Mouse (Mus musculus): ENCODE results near the gene Tmem95. TPM values are rescaled to one million over a fixed set of nuclear protein-coding genes. Genes with fewer than 3 reads are reported as not detected.

Tmem95 gene
- polyA plus RNA-seq, 1 experiment from 2014 or later: not detected

- H3K4me3 ChIP-seq: peak overlapping the region; percentile 78
- WGBS: 10% methylated on average over 37 of the region's 37 CpGs
- peaks cover 42% of the 10 kb centered on the region for H3K4me1 ChIP-seq
- no peaks in the 10 kb centered on the region for H3K27me3 ChIP-seq (ENCODE audit: low read depth, poor library complexity, severe bottlenecking)
- H3K36me3 ChIP-seq: peaks cover 45% of the 10 kb centered on the region
- peak; percentile 65 for DNase-seq (ENCODE audit: low spot score)
- H3K9me3 ChIP-seq (replicated peaks): no peaks in the 10 kb centered on the region
- peak overlapping the region; percentile 97 for H3K27ac ChIP-seq
Observed at GRCm38 (mm10) chr11:69846738-69847688, 30.8 kb downstream of the Tmem95 start.

DNA sequence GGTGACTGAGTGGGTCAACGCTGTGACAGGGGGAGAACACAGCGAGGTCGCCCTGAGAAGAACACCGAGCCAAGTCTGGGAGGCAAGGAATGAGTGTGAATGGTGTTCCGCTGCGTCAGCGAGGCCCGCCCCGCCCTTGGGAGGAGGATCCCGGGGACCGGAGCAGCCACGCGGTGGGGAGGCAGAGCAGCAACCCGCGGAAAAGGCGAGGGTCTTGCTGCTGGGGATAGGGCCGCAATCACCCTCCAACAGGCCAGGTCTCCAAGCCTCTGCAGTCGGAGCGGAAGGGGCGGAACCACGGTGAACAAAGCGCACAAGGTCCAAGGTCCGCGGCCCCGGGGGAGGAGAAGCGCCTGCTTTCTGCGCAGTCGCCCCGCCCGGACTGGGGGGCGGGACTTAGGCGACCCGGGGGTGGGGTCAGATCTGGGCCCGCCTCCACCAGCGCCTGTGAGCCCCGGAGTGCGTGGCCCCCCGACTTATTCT, 31.6 kb downstream of the Tmem95 start, which contains the start of gene Plscr3:
Plscr3 (plus strand) TSS at position 179 of the 483 bp plus-strand sequence.
- H3K36me3 ChIP-seq: peaks cover 37% of the 10 kb centered on the region
- no peaks in the 10 kb centered on the region for H3K27me3 ChIP-seq (ENCODE audit: low read depth, poor library complexity, severe bottlenecking)
- H3K4me3 ChIP-seq: peak within 1 kb of the TSS; percentile 78
- peak; percentile 95 for DNase-seq (ENCODE audit: low spot score)
- 1% methylated on average over 38 of the region's 38 CpGs for WGBS
- no peaks in the 10 kb centered on the region for H3K9me3 ChIP-seq (replicated peaks)
- H3K4me1 ChIP-seq: peaks cover 36% of the 10 kb centered on the region
- H3K27ac ChIP-seq: peak within 1 kb of the TSS; percentile 97

DNA sequence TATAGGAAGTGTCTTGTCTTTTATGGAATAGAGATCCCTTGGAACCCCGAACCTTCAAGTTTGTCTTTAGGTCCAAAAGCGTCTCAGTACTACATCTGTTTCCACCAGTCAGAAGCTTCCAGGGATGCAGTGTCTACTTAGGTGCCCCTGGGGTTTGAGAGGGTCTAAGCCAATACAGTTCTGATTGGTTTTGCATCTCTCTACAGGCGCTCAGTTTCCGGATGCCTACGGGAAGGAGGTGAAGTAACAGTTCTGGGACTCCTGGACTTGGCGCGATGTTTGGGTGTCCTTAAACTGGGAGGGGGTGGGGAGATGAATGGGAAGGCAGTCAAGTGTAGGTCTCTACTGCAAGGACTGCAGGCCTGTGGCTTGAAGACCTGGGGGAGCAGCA, 39.1 kb downstream of the Tmem95 start:
- Histone ChIP-seq H3K9me3 (replicated peaks) (no peaks in the 10 kb centered on the region), H3K4me3 (peak overlapping the region; percentile 72), H3K27ac (peak overlapping the region; percentile 88), H3K27me3 (ENCODE audit: low read depth, poor library complexity, severe bottlenecking) (peaks cover 34% of the 10 kb centered on the region), H3K36me3 (peaks cover 3% of the 10 kb centered on the region), H3K4me1 (peaks cover 50% of the 10 kb centered on the region)
- 6% methylated on average over 7 of the region's 7 CpGs for WGBS
- peak; percentile 65 for DNase-seq (ENCODE audit: low spot score)

DNA sequence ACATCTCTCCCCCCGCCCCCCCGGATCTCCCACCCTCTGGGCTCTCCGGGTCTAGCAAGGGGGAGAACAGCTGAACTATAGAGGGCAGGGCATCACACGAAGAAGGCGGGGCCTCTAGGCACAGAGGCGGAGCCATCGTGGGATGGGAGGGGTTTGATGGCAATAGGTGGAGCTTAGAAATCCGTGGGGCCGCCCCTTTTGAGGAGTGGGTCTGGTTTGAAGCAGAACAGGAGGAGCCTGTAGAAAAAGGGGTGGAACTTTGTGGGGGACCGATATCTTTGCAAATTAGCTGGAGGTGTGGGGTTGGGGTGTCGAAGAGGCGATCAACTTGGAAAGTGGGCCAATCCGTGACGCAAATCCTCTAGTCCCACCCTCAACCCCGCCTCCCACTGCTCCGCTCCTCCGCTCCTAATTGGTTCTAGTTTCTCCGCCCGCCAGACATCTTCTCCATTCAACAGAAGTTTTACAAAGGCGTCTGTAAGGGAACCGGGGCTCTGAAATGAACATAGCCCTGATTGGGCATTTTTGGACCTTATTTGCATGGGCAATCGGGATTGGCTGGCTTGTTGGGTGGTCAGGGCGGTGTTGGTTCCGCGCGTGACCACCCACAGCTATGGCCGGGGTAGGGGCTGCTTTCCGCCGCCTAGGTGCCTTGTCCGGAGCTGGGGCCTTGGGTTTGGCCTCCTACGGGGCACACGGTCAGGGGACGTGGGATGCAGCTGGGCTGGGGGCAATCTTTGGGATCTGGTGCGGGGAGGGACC, 39.7 kb downstream of the Tmem95 start, which contains the start of gene Tmem256:
Tmem256 (plus strand) TSS at position 563 of the 762 bp plus-strand sequence.
- Histone ChIP-seq H3K4me1 (peaks cover 53% of the 10 kb centered on the region), H3K27ac (peak within 1 kb of the TSS; percentile 88), H3K27me3 (ENCODE audit: low read depth, poor library complexity, severe bottlenecking) (peaks cover 40% of the 10 kb centered on the region), H3K4me3 (peak within 1 kb of the TSS; percentile 72), H3K9me3 (replicated peaks) (no peaks in the 10 kb centered on the region), H3K36me3 (peaks cover 8% of the 10 kb centered on the region)
- under 1% methylated on average over 34 of the region's 34 CpGs for WGBS
- DNase-seq (ENCODE audit: low spot score): peak; percentile 92

GRCm38 (mm10) chr11:69837604-69837951, 40.2 kb downstream of the Tmem95 start, which contains the start of gene Nlgn2:
TSS of gene Nlgn2 (minus strand) at chr11:69837784.
- Histone ChIP-seq H3K4me1 (peaks cover 53% of the 10 kb centered on the region), H3K27ac (peak within 1 kb of the TSS; percentile 88)

GRCm38 (mm10) chr11:69836703-69837576, 40.9 kb downstream of the Tmem95 start:
- Histone ChIP-seq H3K36me3 (peaks cover 17% of the 10 kb centered on the region), H3K9me3 (replicated peaks) (no peaks in the 10 kb centered on the region), H3K4me1 (peaks cover 53% of the 10 kb centered on the region), H3K4me3 (peak overlapping the region; percentile 72), H3K27ac (peak overlapping the region; percentile 88), H3K27me3 (ENCODE audit: low read depth, poor library complexity, severe bottlenecking) (peaks cover 52% of the 10 kb centered on the region)
- WGBS: 1% methylated on average over 52 of the region's 52 CpGs
- peak; percentile 68 for DNase-seq (ENCODE audit: low spot score)

More at GRCm38 (mm10) chr11:69837604-69837951, 40.2 kb downstream of the Tmem95 start, which contains the start of gene Nlgn2:
- no peak for DNase-seq (ENCODE audit: low spot score)
- Histone ChIP-seq H3K36me3 (peaks cover 14% of the 10 kb centered on the region), H3K4me3 (peak within 1 kb of the TSS; percentile 72), H3K27me3 (ENCODE audit: low read depth, poor library complexity, severe bottlenecking) (peaks cover 45% of the 10 kb centered on the region), H3K9me3 (replicated peaks) (no peaks in the 10 kb centered on the region)
- under 1% methylated on average over 30 of the region's 32 CpGs for WGBS

- no peak for DNase-seq (ENCODE audit: low spot score)
- WGBS: 3% methylated on average over 4 of the region's 4 CpGs
- peak overlapping the region; percentile 12; the same call in 1 of the 2 replicates for H3K27ac ChIP-seq
Observed at GRCm38 (mm10) chr11:69835966-69836335, 41.9 kb downstream of the Tmem95 start.

GRCm38 (mm10) chr11:69835326-69835965, 42.4 kb downstream of the Tmem95 start:
- H3K4me1 ChIP-seq: peaks cover 61% of the 10 kb centered on the region
- 5% methylated on average over 9 of the region's 9 CpGs for WGBS

More at GRCm38 (mm10) chr11:69835966-69836335, 41.9 kb downstream of the Tmem95 start:
- no peaks in the 10 kb centered on the region for H3K9me3 ChIP-seq (replicated peaks)
- H3K4me3 ChIP-seq: peak overlapping the region; percentile 72
- peaks cover 53% of the 10 kb centered on the region for H3K27me3 ChIP-seq (ENCODE audit: low read depth, poor library complexity, severe bottlenecking)
- H3K36me3 ChIP-seq: peaks cover 19% of the 10 kb centered on the region
- H3K4me1 ChIP-seq: peaks cover 58% of the 10 kb centered on the region

GRCm38 (mm10) chr11:69834001-69834549, 43.7 kb downstream of the Tmem95 start:
- Histone ChIP-seq H3K4me3 (peak overlapping the region; percentile 72), H3K9me3 (replicated peaks) (no peaks in the 10 kb centered on the region), H3K4me1 (peaks cover 60% of the 10 kb centered on the region), H3K27me3 (ENCODE audit: low read depth, poor library complexity, severe bottlenecking) (peaks cover 53% of the 10 kb centered on the region), H3K36me3 (peaks cover 21% of the 10 kb centered on the region), H3K27ac (peak overlapping the region; percentile 80)
- WGBS: 7% methylated on average over 40 of the region's 48 CpGs
- DNase-seq (ENCODE audit: low spot score): peak; percentile 56

More at GRCm38 (mm10) chr11:69835326-69835965, 42.4 kb downstream of the Tmem95 start:
- Histone ChIP-seq H3K27ac (0 out of 2 replicates have a peak overlapping the region, but pooled peaks have one; percentile 12), H3K36me3 (peaks cover 19% of the 10 kb centered on the region), H3K27me3 (ENCODE audit: low read depth, poor library complexity, severe bottlenecking) (peaks cover 53% of the 10 kb centered on the region), H3K9me3 (replicated peaks) (no peaks in the 10 kb centered on the region), H3K4me3 (peak overlapping the region; percentile 72)
- DNase-seq (ENCODE audit: low spot score): peak; percentile 64

DNA sequence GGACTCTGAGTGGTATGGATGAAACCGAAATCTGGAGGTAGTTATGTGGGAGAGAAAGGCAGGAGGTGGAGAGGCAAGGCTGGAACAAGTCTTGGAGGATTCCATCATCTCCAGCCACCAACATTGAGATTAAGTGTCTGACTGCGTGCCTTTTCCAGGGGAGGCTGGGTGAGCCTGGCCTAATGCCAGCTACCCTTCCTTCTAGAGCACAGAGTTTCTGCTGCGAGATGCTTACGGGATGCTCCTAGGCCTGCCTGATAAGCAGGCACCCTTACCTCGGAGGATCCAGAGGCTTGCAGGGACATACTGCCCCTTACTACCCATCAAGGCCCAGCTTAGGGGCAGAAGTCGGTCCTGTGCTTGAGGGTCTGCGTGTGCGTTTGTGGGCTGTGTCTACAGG, 44.3 kb downstream of the Tmem95 start:
- Histone ChIP-seq H3K36me3 (peaks cover 24% of the 10 kb centered on the region), H3K27ac (peak overlapping the region; percentile 80), H3K4me3 (peak overlapping the region; percentile 72), H3K27me3 (ENCODE audit: low read depth, poor library complexity, severe bottlenecking) (peaks cover 53% of the 10 kb centered on the region), H3K4me1 (peaks cover 62% of the 10 kb centered on the region), H3K9me3 (replicated peaks) (no peaks in the 10 kb centered on the region)
- DNase-seq (ENCODE audit: low spot score): no peak
- 59% methylated on average over 8 of the region's 8 CpGs for WGBS

- Histone ChIP-seq H3K27me3 (ENCODE audit: low read depth, poor library complexity, severe bottlenecking) (peaks cover 20% of the 10 kb centered on the region), H3K9me3 (replicated peaks) (peaks cover 4% of the 10 kb centered on the region; the same call in 1 of the 2 replicates), H3K4me3 (peak overlapping the region; percentile 15; the same call in 1 of the 2 replicates), H3K27ac (peak overlapping the region; percentile 61), H3K4me1 (peaks cover 33% of the 10 kb centered on the region), H3K36me3 (peaks cover 61% of the 10 kb centered on the region)
- no peak for DNase-seq (ENCODE audit: low spot score)
- WGBS: 75% methylated on average over 5 of the region's 5 CpGs
Observed at GRCm38 (mm10) chr11:69828832-69829231, 49.0 kb downstream of the Tmem95 start.

Measured in limb, embryonic 10.5 days (tissue).